Mouse (Mus musculus): ENCODE data around the gene Olfr153. TPM values are rescaled to one million over a fixed set of nuclear protein-coding genes. Genes with fewer than 3 reads are reported as not detected.
"Not testable (repeated sequence)": the region's sequence is repeated elsewhere in the genome, so short reads cannot be mapped to it uniquely, and the experiment has no call there.

Gene Olfr153
- polyA plus RNA-seq, 2 experiments = not detected

DNA sequence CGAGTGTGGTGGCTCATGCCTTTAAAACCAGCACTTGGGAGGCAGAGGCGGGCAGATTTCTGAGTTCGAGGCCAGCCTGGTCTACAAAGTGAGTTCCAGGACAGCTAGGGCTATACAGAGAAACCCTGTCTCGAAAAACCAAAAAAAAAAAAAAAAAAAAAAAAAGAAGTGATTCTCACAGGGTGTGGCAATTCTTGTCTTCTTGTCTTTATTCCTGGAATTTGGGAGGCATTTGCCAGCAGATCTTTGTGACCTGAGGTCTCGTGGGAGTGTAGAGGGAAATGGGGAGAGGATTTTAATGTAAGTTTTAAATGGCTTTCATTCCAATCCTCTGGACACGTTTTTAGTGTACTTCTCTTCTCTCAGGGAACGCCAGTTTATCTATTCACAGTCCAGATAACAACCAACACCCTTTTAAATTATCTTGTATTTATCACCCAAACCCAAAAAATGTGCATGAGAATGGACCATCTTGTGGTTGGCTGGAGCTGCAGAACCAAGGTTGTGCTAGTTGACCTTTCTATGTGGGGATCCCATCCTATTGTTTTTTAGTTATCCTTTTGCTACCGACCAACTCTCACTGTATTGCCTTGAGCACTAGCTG lies 16.0 kb upstream of the Olfr153 start:
- WGBS (ENCODE audit: insufficient replicate concordance) = 54% methylated on average over 7 of the region's 8 CpGs
- DNase-seq (ENCODE audit: low read depth in 3 of 3, low spot score in 3 of 3) (no peak), ATAC-seq (ENCODE audit: insufficient read depth) (no peak)
- no peaks in the 10 kb centered on the region for H3K27me3 ChIP-seq (ENCODE audit: control insufficient read depth, insufficient read depth, low read length)
- no peak overlapping the region for H3K27ac ChIP-seq
- TF ChIP-seq CTCF (IDR thresholded peaks at IDR 0.05; ENCODE audit: low read depth) (no peak), EP300 (IDR thresholded peaks at IDR 0.05; ENCODE audit: low read depth) (no peak)
- H3K4me1 ChIP-seq (replicated peaks; ENCODE audit: control insufficient read depth in 2 of 2, insufficient read depth in 2 of 2, low read length in 1 of 2) = no peaks in the 10 kb centered on the region
- H3K4me2 ChIP-seq (ENCODE audit: low read depth) = no peak overlapping the region
- H3K9ac ChIP-seq (replicated peaks) = no peak overlapping the region
- no peaks in the 10 kb centered on the region for H3K36me3 ChIP-seq (replicated peaks; ENCODE audit: control insufficient read depth, insufficient read depth, low read depth)
- H3K4me3 ChIP-seq (ENCODE audit: insufficient read depth in 1 of 2, low read depth in 2 of 2, low read length in 2 of 2) = no peak overlapping the region
- no peaks in the 10 kb centered on the region for H3K9me3 ChIP-seq (ENCODE audit: control insufficient read depth, low read length)

DNA sequence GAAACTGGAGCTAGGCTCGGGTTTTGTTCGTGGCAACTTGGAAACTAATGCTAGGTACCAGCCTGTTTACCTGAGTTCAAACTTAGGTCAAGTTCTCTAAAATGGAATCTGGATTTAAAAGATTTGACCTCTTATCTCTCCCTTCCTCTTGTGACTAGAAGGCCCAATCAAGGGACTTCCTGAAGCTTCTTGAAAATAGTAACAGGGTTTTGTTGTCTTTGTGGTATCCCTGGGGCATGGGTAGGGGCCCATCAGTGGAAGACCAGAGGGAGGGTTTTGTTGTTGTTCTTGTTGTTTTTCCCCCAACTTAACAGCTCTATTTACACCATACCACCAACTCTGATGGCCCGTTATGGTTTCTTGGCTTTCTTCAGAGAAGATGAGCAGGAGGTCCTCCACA lies 15.0 kb upstream of the Olfr153 start:
- TF ChIP-seq CTCF (IDR thresholded peaks at IDR 0.05; ENCODE audit: low read depth) (no peak), EP300 (IDR thresholded peaks at IDR 0.05; ENCODE audit: low read depth) (no peak)
- Histone ChIP-seq H3K4me1 (replicated peaks; ENCODE audit: control insufficient read depth in 2 of 2, insufficient read depth in 2 of 2, low read length in 1 of 2) (no peaks in the 10 kb centered on the region), H3K9ac (replicated peaks) (no peak overlapping the region), H3K4me2 (ENCODE audit: low read depth) (no peak overlapping the region), H3K9me3 (ENCODE audit: control insufficient read depth, low read length) (no peaks in the 10 kb centered on the region), H3K36me3 (replicated peaks; ENCODE audit: control insufficient read depth, insufficient read depth, low read depth) (no peaks in the 10 kb centered on the region), H3K4me3 (ENCODE audit: insufficient read depth in 1 of 2, low read depth in 2 of 2, low read length in 2 of 2) (no peak overlapping the region), H3K27ac (no peak overlapping the region), H3K27me3 (ENCODE audit: control insufficient read depth, insufficient read depth, low read length) (no peaks in the 10 kb centered on the region)
- 62% methylated on average over 3 of the region's 3 CpGs for WGBS (ENCODE audit: insufficient replicate concordance)
- no peak for ATAC-seq (ENCODE audit: insufficient read depth)
- no peak for DNase-seq (ENCODE audit: low read depth in 3 of 3, low spot score in 3 of 3)

DNA sequence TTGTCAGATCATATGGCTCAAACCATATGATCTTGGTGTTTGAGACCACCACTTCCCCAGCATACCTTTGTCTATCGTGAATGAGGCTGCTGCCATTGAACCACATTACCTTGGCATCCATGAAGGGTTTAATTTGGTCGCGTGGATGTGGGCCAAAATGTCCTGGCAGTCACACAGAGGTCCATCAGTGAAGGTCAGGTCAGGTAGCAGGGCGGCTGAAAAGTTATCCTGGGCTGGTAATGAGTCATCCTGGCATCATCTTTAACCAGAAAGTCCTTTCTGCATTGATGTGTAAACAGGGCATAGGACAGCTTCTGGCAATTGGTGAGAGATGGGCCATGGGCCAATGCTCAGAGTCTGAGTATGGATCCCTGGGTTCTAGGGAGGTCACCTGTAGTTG lies 10.9 kb upstream of the Olfr153 start:
- Histone ChIP-seq H3K27me3 (ENCODE audit: control insufficient read depth, insufficient read depth, low read length) (no peaks in the 10 kb centered on the region), H3K27ac (no peak overlapping the region), H3K9ac (replicated peaks) (no peak overlapping the region), H3K4me1 (replicated peaks; ENCODE audit: control insufficient read depth in 2 of 2, insufficient read depth in 2 of 2, low read length in 1 of 2) (no peaks in the 10 kb centered on the region), H3K36me3 (replicated peaks; ENCODE audit: control insufficient read depth, insufficient read depth, low read depth) (no peaks in the 10 kb centered on the region), H3K4me2 (ENCODE audit: low read depth) (no peak overlapping the region), H3K4me3 (ENCODE audit: insufficient read depth in 1 of 2, low read depth in 2 of 2, low read length in 2 of 2) (no peak overlapping the region), H3K9me3 (ENCODE audit: control insufficient read depth, low read length) (no peaks in the 10 kb centered on the region)
- TF ChIP-seq EP300 (IDR thresholded peaks at IDR 0.05; ENCODE audit: low read depth) = no peak
- TF ChIP-seq CTCF (IDR thresholded peaks at IDR 0.05; ENCODE audit: low read depth) = no peak
- ATAC-seq (ENCODE audit: insufficient read depth) (no peak), DNase-seq (ENCODE audit: low read depth in 3 of 3, low spot score in 3 of 3) (no peak)
- 62% methylated on average over 4 of the region's 4 CpGs for WGBS (ENCODE audit: insufficient replicate concordance)

DNA sequence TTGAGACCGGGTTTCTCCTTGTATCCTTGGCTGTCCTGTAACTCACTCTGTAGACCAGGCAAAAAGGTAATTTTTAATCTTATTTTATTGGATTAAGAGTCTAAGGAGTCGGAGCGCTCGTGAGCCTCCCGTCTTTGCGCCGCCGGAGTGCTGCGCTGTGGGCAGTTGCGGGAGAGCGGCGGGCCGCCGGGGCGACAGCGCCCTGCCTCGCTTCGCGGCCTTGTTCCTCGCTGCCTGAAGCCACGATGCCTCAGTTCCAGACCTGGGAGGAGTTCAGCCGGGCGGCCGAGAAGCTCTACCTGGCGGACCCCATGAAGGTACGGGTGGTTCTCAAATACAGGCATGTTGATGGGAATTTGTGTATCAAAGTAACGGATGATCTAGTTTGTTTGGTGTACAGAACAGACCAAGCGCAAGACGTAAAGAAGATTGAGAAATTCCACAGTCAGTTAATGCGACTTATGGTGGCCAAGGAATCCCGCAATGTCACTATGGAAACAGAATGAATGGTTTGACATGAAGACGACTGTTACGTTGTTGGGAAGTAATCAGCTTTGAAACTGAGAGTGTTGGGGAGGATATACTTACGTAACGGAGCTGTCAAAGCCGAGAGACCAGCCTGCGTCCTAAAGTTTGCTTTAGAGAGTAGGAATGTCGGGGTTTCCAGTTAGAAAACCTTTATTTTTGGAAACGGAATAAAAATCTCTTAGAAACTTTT lies 5.5 kb upstream of the Olfr153 start:
- H3K4me2 ChIP-seq (ENCODE audit: low read depth); DNase-seq (ENCODE audit: low read depth in 3 of 3, low spot score in 3 of 3); H3K4me3 ChIP-seq (ENCODE audit: insufficient read depth in 1 of 2, low read depth in 2 of 2, low read length in 2 of 2); H3K4me1 ChIP-seq (replicated peaks; ENCODE audit: control insufficient read depth in 2 of 2, insufficient read depth in 2 of 2, low read length in 1 of 2); H3K9ac ChIP-seq (replicated peaks); ATAC-seq (ENCODE audit: insufficient read depth); H3K36me3 ChIP-seq (replicated peaks; ENCODE audit: control insufficient read depth, insufficient read depth, low read depth); H3K9me3 ChIP-seq (ENCODE audit: control insufficient read depth, low read length); H3K27me3 ChIP-seq (ENCODE audit: control insufficient read depth, insufficient read depth, low read length); H3K27ac ChIP-seq: not testable (repeated sequence)
- WGBS (ENCODE audit: insufficient replicate concordance) = 38% methylated on average over 38 of the region's 39 CpGs

GRCm38 (mm10) chr2:87534826-87535225 lies 3.2 kb downstream of the Olfr153 start:
- no peak overlapping the region for H3K4me3 ChIP-seq (ENCODE audit: insufficient read depth in 1 of 2, low read depth in 2 of 2, low read length in 2 of 2)
- H3K27me3 ChIP-seq (ENCODE audit: control insufficient read depth, insufficient read depth, low read length) = no peaks in the 10 kb centered on the region
- no peak overlapping the region for H3K27ac ChIP-seq
- no peaks in the 10 kb centered on the region for H3K36me3 ChIP-seq (replicated peaks; ENCODE audit: control insufficient read depth, insufficient read depth, low read depth)
- H3K4me2 ChIP-seq (ENCODE audit: low read depth) = no peak overlapping the region
- H3K9me3 ChIP-seq (ENCODE audit: control insufficient read depth, low read length) = no peaks in the 10 kb centered on the region
- WGBS (ENCODE audit: insufficient replicate concordance) = 46% methylated on average over 2 of the region's 2 CpGs
- no peak overlapping the region for H3K9ac ChIP-seq (replicated peaks)
- no peak for ATAC-seq (ENCODE audit: insufficient read depth)
- TF ChIP-seq EP300 (IDR thresholded peaks at IDR 0.05; ENCODE audit: low read depth) (no peak), CTCF (IDR thresholded peaks at IDR 0.05; ENCODE audit: low read depth) (no peak)
- H3K4me1 ChIP-seq (replicated peaks; ENCODE audit: control insufficient read depth in 2 of 2, insufficient read depth in 2 of 2, low read length in 1 of 2) = no peaks in the 10 kb centered on the region
- DNase-seq (ENCODE audit: low read depth in 3 of 3, low spot score in 3 of 3) = no peak

Measured in liver, embryonic 14.5 days (tissue).